Mouse (Mus musculus): ENCODE measurements around the gene Efcab10. TPM values are rescaled to one million over a fixed set of nuclear protein-coding genes. Genes with fewer than 3 reads are reported as not detected.

The Efcab10 gene
- polyA plus RNA-seq, 1 experiment from 2014 or later, result not detected

GRCm38 (mm10) chr12:33411580-33412151 lies 17.0 kb downstream of the Efcab10 start:
- 51% methylated on average over 6 of the region's 6 CpGs for WGBS
- ATAC-seq, result no peak
- H3K27me3 ChIP-seq (replicated peaks; ENCODE audit: control insufficient read depth, insufficient read depth, low read length), result no peaks in the 10 kb centered on the region; the same call in 1 of the 2 replicates

GRCm38 (mm10) chr12:33424329-33424728 lies 29.7 kb downstream of the Efcab10 start:
- H3K9me3 ChIP-seq (ENCODE audit: control insufficient read depth, low read length), result no peaks in the 10 kb centered on the region
- no peak overlapping the region for H3K9ac ChIP-seq (ENCODE audit: low read depth, low read length)
- no peaks in the 10 kb centered on the region for H3K27me3 ChIP-seq (replicated peaks; ENCODE audit: control insufficient read depth, insufficient read depth, low read length)
- 0 out of 2 replicates have a peak, but pooled peaks have one; percentile 25 for ATAC-seq
- no peaks in the 10 kb centered on the region for H3K36me3 ChIP-seq (ENCODE audit: control insufficient read depth, insufficient read depth, low read length)
- no peak overlapping the region for H3K4me3 ChIP-seq (ENCODE audit: low read length)
- H3K4me1 ChIP-seq (ENCODE audit: control insufficient read depth, insufficient read depth, low read length), result no peaks in the 10 kb centered on the region
- no peak overlapping the region for H3K4me2 ChIP-seq (ENCODE audit: low read depth, low read length)
- H3K27ac ChIP-seq (ENCODE audit: low read length), result no peak overlapping the region
- WGBS, result 29% methylated on average over 3 of the region's 3 CpGs

More at GRCm38 (mm10) chr12:33411580-33412151, 17.0 kb downstream of the Efcab10 start:
- Histone ChIP-seq H3K4me2 (ENCODE audit: low read depth, low read length) (no peak overlapping the region), H3K9ac (ENCODE audit: low read depth, low read length) (no peak overlapping the region), H3K27ac (ENCODE audit: low read length) (no peak overlapping the region), H3K4me1 (ENCODE audit: control insufficient read depth, insufficient read depth, low read length) (no peaks in the 10 kb centered on the region), H3K9me3 (ENCODE audit: control insufficient read depth, low read length) (no peaks in the 10 kb centered on the region), H3K4me3 (ENCODE audit: low read length) (no peak overlapping the region), H3K36me3 (ENCODE audit: control insufficient read depth, insufficient read depth, low read length) (no peaks in the 10 kb centered on the region)

- 36% methylated on average over 3 of the region's 3 CpGs for WGBS
- H3K4me3 ChIP-seq (ENCODE audit: low read length), result no peak overlapping the region
- H3K9me3 ChIP-seq (ENCODE audit: control insufficient read depth, low read length), result no peaks in the 10 kb centered on the region
- H3K27me3 ChIP-seq (replicated peaks; ENCODE audit: control insufficient read depth, insufficient read depth, low read length), result no peaks in the 10 kb centered on the region
- H3K9ac ChIP-seq (ENCODE audit: low read depth, low read length), result no peak overlapping the region
- peaks cover 3% of the 10 kb centered on the region; the same call in 1 of the 2 replicates for H3K4me1 ChIP-seq (ENCODE audit: control insufficient read depth, insufficient read depth, low read length)
- ATAC-seq, result no peak
- H3K4me2 ChIP-seq (ENCODE audit: low read depth, low read length), result no peak overlapping the region
- H3K27ac ChIP-seq (ENCODE audit: low read length), result no peak overlapping the region
- H3K36me3 ChIP-seq (ENCODE audit: control insufficient read depth, insufficient read depth, low read length), result no peaks in the 10 kb centered on the region
These were observed 32.6 kb downstream of the Efcab10 start for GRCm38 (mm10) chr12:33427293-33427692.

GRCm38 (mm10) chr12:33427726-33428125 lies 33.1 kb downstream of the Efcab10 start:
- H3K27ac ChIP-seq (ENCODE audit: low read length), result no peak overlapping the region
- WGBS, result 66% methylated on average over 2 of the region's 2 CpGs
- H3K9me3 ChIP-seq (ENCODE audit: control insufficient read depth, low read length), result no peaks in the 10 kb centered on the region
- no peak for ATAC-seq
- H3K9ac ChIP-seq (ENCODE audit: low read depth, low read length), result no peak overlapping the region
- H3K4me2 ChIP-seq (ENCODE audit: low read depth, low read length), result no peak overlapping the region
- H3K4me3 ChIP-seq (ENCODE audit: low read length), result no peak overlapping the region
- no peaks in the 10 kb centered on the region for H3K36me3 ChIP-seq (ENCODE audit: control insufficient read depth, insufficient read depth, low read length)
- peaks cover 3% of the 10 kb centered on the region; the same call in 1 of the 2 replicates for H3K4me1 ChIP-seq (ENCODE audit: control insufficient read depth, insufficient read depth, low read length)
- no peaks in the 10 kb centered on the region for H3K27me3 ChIP-seq (replicated peaks; ENCODE audit: control insufficient read depth, insufficient read depth, low read length)

- Histone ChIP-seq H3K9ac (ENCODE audit: low read depth, low read length) (peak within 1 kb of the TSS; percentile 93), H3K4me2 (ENCODE audit: low read depth, low read length) (peak within 1 kb of the TSS; percentile 65), H3K4me3 (ENCODE audit: low read length) (peak within 1 kb of the TSS; percentile 98), H3K27me3 (replicated peaks; ENCODE audit: control insufficient read depth, insufficient read depth, low read length) (no peaks in the 10 kb centered on the region), H3K4me1 (ENCODE audit: control insufficient read depth, insufficient read depth, low read length) (peaks cover 3% of the 10 kb centered on the region; the same call in 1 of the 2 replicates), H3K9me3 (ENCODE audit: control insufficient read depth, low read length) (no peaks in the 10 kb centered on the region), H3K36me3 (ENCODE audit: control insufficient read depth, insufficient read depth, low read length) (no peaks in the 10 kb centered on the region), H3K27ac (ENCODE audit: low read length) (peak within 1 kb of the TSS; percentile 73)
- under 1% methylated on average over 63 of the region's 66 CpGs for WGBS
- peak; percentile 96 for ATAC-seq
These were observed 34.9 kb downstream of the Efcab10 start, which contains the start of gene Twistnb for GRCm38 (mm10) chr12:33429387-33430160. Gene Twistnb (plus strand): TSS chr12:33429635.

- Histone ChIP-seq H3K4me3 (ENCODE audit: low read length) (no peak overlapping the region), H3K9me3 (ENCODE audit: control insufficient read depth, low read length) (no peaks in the 10 kb centered on the region), H3K4me1 (ENCODE audit: control insufficient read depth, insufficient read depth, low read length) (peaks cover 3% of the 10 kb centered on the region; the same call in 1 of the 2 replicates), H3K4me2 (ENCODE audit: low read depth, low read length) (no peak overlapping the region), H3K27me3 (replicated peaks; ENCODE audit: control insufficient read depth, insufficient read depth, low read length) (no peaks in the 10 kb centered on the region), H3K9ac (ENCODE audit: low read depth, low read length) (no peak overlapping the region), H3K36me3 (ENCODE audit: control insufficient read depth, insufficient read depth, low read length) (0 out of 2 replicates have a peak, but pooled peaks cover 2% of the 10 kb centered on the region), H3K27ac (ENCODE audit: low read length) (no peak overlapping the region)
- no peak for ATAC-seq
- WGBS, result 61% methylated on average over 9 of the region's 9 CpGs
These were observed 39.2 kb downstream of the Efcab10 start for GRCm38 (mm10) chr12:33433812-33434211.

- 96% methylated on average over 4 of the region's 4 CpGs for WGBS
- Histone ChIP-seq H3K4me2 (ENCODE audit: low read depth, low read length) (no peak overlapping the region), H3K27ac (ENCODE audit: low read length) (no peak overlapping the region), H3K4me1 (ENCODE audit: control insufficient read depth, insufficient read depth, low read length) (peaks cover 3% of the 10 kb centered on the region; the same call in 1 of the 2 replicates), H3K9ac (ENCODE audit: low read depth, low read length) (no peak overlapping the region), H3K9me3 (ENCODE audit: control insufficient read depth, low read length) (no peaks in the 10 kb centered on the region), H3K27me3 (replicated peaks; ENCODE audit: control insufficient read depth, insufficient read depth, low read length) (no peaks in the 10 kb centered on the region), H3K4me3 (ENCODE audit: low read length) (no peak overlapping the region), H3K36me3 (ENCODE audit: control insufficient read depth, insufficient read depth, low read length) (0 out of 2 replicates have a peak, but pooled peaks cover 2% of the 10 kb centered on the region)
- ATAC-seq, result no peak
These were observed 40.1 kb downstream of the Efcab10 start for GRCm38 (mm10) chr12:33434758-33435157.

Other genes with a start within 250 kb of the Efcab10 start
- gene Atxn7l1, start 247.2 kb upstream of the Efcab10 start, polyA plus RNA-seq (2015; fragmentation: Nextera tagmentation; extraction: Ambion mirVana), result 12.9 and 14.5 TPM in 2 replicates
- 46.5 and 48.2 TPM in 2 replicates for gene Twistnb, start 34.8 kb downstream of the Efcab10 start, polyA plus RNA-seq (2015; fragmentation: Nextera tagmentation; extraction: Ambion mirVana)